Mouse (Mus musculus) forebrain, embryonic 11.5 days (tissue): Measurements from ENCODE around the gene Rgs10. TPM values are rescaled to one million over a fixed set of nuclear protein-coding genes. Genes with fewer than 3 reads are reported as not detected.

ENCODE experiments used
- ATAC-seq: fragments of 200-750 bp; cut with Nextera tagmentation; replicated peaks from 2 replicates; pipeline ENCODE4 v1.8.0; 2017; ENCODE audit warnings: moderate TSS enrichment; ENCODE audit not compliant: low FRiP score
- DNase-seq: peaks from one replicate; pipeline ENCODE4 v3.0.0-alpha.2; 2017; ENCODE audit warnings: low spot score
- H3K27ac ChIP-seq: fragments of 300-500 bp; sonication (generic); 2 replicates; pipeline ENCODE4 v1.5.1; 2014; ENCODE audit warnings: low read depth, low read length
- H3K27me3 ChIP-seq: fragments of 300-500 bp; sonication (generic); 2 replicates; pipeline ENCODE4 v1.6.1; 2014; ENCODE audit warnings: mild to moderate bottlenecking, low read length, mixed read lengths; ENCODE audit not compliant: control insufficient read depth, insufficient read depth
- H3K36me3 ChIP-seq: fragments of 300-500 bp; sonication (generic); 2 replicates; pipeline ENCODE4 v1.6.1; 2014; ENCODE audit warnings: mild to moderate bottlenecking, low read length, moderate library complexity, mixed read lengths; ENCODE audit not compliant: control insufficient read depth, insufficient read depth
- H3K4me1 ChIP-seq: fragments of 300-500 bp; sonication (generic); replicated peaks from 2 replicates; pipeline ENCODE4 v1.6.1; 2014; ENCODE audit warnings: low read length, mixed read lengths; ENCODE audit not compliant: control insufficient read depth, insufficient read depth
- H3K4me2 ChIP-seq: fragments of 300-500 bp; sonication (generic); 2 replicates; pipeline ENCODE4 v1.6.1; 2014; ENCODE audit warnings: low read depth, mild to moderate bottlenecking, low read length, moderate library complexity, mixed read lengths; ENCODE audit not compliant: severe bottlenecking
- H3K4me3 ChIP-seq: fragments of 300-500 bp; sonication (generic); 2 replicates; pipeline ENCODE4 v1.5.1; 2014; ENCODE audit warnings: low read depth, low read length
- H3K9ac ChIP-seq: fragments of 300-500 bp; sonication (generic); 2 replicates; pipeline ENCODE4 v1.6.1; 2014; ENCODE audit warnings: low read length
- H3K9me3 ChIP-seq: fragments of 300-500 bp; sonication (generic); 2 replicates; pipeline ENCODE4 v1.6.1; 2016; ENCODE audit warnings: low read length, mixed read lengths; ENCODE audit not compliant: control insufficient read depth
- WGBS: fragments of 180-500 bp; shearing (Covaris S2); extraction: QIAGEN DNeasy Blood & Tissue Kit; methylation state at CpG from one replicate; pipeline ENCODE4 v1.1.7; 2014; 5-methylcytosine and 5-hydroxymethylcytosine counted together
- polyA plus RNA-seq: library from polyadenylated mRNA; unstranded; fragments of >200 nt; fragmentation: Nextera tagmentation; extraction: Ambion mirVana; gene quantifications from 2 replicates; pipeline ENCODE4 v1.2.1, GENCODE M21; 2014

The Rgs10 gene
- polyA plus RNA-seq, 1 experiment from 2014 or later, result 6.6 TPM

DNA sequence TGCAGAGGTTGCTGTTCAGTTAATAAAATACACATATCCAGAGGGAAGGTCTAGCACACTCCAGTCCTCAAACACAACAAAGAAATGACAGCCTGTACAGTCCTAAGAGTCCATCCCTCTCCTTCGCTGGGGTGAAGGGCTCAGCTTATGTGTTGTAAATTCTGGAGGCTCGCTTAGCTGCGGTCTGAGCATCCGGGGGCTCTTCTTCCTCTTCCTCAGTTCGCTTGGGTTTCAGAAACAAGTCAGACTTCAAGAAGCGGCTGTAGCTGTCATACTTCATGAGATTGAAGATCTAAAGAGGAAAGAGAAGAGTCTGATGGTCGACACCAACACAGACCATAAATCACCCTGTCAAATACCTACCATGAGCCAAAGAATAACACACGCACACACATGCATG lies 44.8 kb downstream of the Rgs10 start:
- WGBS, result 92% methylated on average over 8 of the region's 8 CpGs
- ATAC-seq, result no peak

GRCm38 (mm10) chr7:128372331-128372730 lies 46.2 kb downstream of the Rgs10 start:
- no peak overlapping the region for H3K27ac ChIP-seq
- H3K9me3 ChIP-seq, result no peaks in the 10 kb centered on the region
- H3K36me3 ChIP-seq, result no peaks in the 10 kb centered on the region
- 45% methylated on average over 3 of the region's 3 CpGs for WGBS
- no peak for DNase-seq
- no peaks in the 10 kb centered on the region for H3K4me1 ChIP-seq
- no peak overlapping the region for H3K4me3 ChIP-seq
- no peak for ATAC-seq
- H3K27me3 ChIP-seq, result no peaks in the 10 kb centered on the region
- H3K9ac ChIP-seq, result no peak overlapping the region
- no peak overlapping the region for H3K4me2 ChIP-seq

More for the DNA sequence above, 44.8 kb downstream of the Rgs10 start:
- H3K27me3 ChIP-seq, result no peaks in the 10 kb centered on the region
- no peak overlapping the region for H3K9ac ChIP-seq
- DNase-seq, result no peak
- no peaks in the 10 kb centered on the region for H3K36me3 ChIP-seq
- no peak overlapping the region for H3K4me2 ChIP-seq
- H3K4me3 ChIP-seq, result no peak overlapping the region
- H3K9me3 ChIP-seq, result no peaks in the 10 kb centered on the region
- no peak overlapping the region for H3K27ac ChIP-seq
- no peaks in the 10 kb centered on the region for H3K4me1 ChIP-seq

DNA sequence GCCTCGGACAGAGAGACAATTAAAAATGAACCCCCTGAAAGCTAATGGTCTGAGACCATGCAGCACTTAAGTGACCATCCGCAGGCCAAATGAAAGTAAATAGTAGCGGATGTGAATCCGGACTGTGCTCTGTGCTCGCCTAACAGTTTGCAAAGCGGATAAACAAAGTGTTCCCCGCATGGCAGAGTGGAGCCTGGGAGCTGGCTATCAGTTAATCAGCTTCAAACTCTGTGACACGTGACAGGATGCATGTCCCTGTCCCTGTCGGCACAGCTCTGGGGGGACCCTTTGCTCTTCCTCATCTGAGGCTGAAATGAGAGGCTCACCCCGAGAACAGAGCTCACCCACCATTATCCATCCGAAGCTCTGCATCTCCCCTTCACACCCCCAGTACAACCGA lies 49.2 kb downstream of the Rgs10 start:
- no peak for DNase-seq
- WGBS, result 87% methylated on average over 12 of the region's 12 CpGs

DNA sequence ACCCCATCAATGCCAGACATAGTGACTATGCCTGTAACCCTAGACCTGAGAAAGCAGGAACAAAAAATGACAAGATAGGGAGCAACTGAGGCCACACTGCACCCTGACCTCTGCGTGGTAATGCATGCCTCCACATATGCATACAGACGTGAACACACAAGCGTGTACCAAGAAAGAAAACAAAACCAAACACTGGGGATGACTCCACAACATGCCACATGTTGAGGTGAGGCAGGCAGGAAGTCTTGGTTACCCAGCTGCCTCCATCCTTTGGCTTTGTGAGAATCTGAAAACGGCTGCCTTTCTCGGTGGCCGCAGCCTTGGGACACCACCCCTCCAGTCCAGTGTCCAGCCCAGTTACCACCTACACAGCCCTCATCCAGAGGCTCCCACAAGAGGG lies 49.7 kb downstream of the Rgs10 start:
- Histone ChIP-seq H3K36me3 (no peaks in the 10 kb centered on the region), H3K9me3 (no peaks in the 10 kb centered on the region), H3K4me2 (no peak overlapping the region), H3K4me1 (no peaks in the 10 kb centered on the region), H3K27ac (no peak overlapping the region), H3K4me3 (no peak overlapping the region), H3K9ac (no peak overlapping the region), H3K27me3 (no peaks in the 10 kb centered on the region)
- WGBS, result 93% methylated on average over 6 of the region's 6 CpGs
- DNase-seq (no peak), ATAC-seq (no peak)

More for the DNA sequence above, 49.2 kb downstream of the Rgs10 start:
- Histone ChIP-seq H3K27me3 (no peaks in the 10 kb centered on the region), H3K9me3 (no peaks in the 10 kb centered on the region), H3K36me3 (no peaks in the 10 kb centered on the region), H3K4me3 (no peak overlapping the region), H3K27ac (no peak overlapping the region), H3K9ac (no peak overlapping the region), H3K4me2 (no peak overlapping the region), H3K4me1 (no peaks in the 10 kb centered on the region)
- ATAC-seq, result no peak

DNA sequence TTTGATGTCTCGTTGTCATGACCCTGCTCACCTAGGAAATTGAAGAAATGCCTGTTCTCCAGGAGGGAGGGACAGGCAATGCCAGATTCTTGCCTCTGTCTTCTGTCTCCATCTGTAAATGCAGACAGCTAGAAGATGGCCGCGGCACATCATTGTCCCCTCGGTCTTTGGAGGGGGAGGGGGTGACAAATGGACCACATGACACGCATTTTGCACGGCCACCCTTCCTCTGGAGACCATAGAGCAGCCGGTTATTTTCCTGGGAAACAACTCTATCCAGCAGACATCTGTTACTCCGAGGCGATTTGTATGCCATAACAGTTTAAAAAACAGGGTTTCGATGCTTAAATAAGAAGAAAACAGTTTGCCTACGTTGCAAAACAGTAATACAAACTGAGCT lies 51.9 kb downstream of the Rgs10 start:
- Histone ChIP-seq H3K4me1 (no peaks in the 10 kb centered on the region), H3K4me2 (no peak overlapping the region), H3K4me3 (no peak overlapping the region), H3K9me3 (no peaks in the 10 kb centered on the region), H3K36me3 (no peaks in the 10 kb centered on the region), H3K27ac (no peak overlapping the region), H3K9ac (no peak overlapping the region), H3K27me3 (no peaks in the 10 kb centered on the region)
- DNase-seq, result no peak
- ATAC-seq, result no peak
- WGBS, result 88% methylated on average over 11 of the region's 11 CpGs

DNA sequence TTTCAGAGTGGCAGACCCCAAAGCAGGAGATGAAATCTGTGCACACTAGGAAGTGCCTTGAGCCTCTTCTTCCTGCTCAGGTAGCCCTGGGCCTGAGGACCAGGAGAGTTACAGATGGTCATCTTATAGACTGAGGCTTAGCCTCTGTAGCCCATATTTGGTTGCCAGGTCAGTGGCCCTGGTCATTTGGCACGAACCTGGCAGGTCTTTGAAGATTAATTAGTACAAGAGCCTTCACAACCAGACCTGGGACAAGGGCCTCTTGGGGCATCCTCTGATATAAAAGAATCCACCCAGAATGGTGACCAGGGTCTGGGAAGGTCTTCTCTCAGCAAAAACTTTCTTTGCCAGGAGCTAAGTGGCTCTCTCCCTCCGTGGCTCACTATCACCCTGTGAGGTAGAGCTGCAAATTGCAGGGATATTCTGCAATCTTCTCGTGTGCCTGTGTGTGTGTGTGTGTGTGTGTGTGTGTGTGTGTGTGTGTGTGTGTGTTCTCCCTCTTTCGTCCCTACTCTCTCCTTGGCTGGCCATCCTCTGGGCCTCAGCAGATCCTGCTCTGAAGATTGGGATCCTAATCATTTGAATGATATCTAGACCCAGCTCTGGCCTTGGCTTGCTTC lies 53.4 kb downstream of the Rgs10 start:
- Histone ChIP-seq H3K36me3 (no peaks in the 10 kb centered on the region), H3K27ac (no peak overlapping the region), H3K4me3 (no peak overlapping the region), H3K9me3 (no peaks in the 10 kb centered on the region), H3K27me3 (no peaks in the 10 kb centered on the region), H3K4me1 (no peaks in the 10 kb centered on the region), H3K4me2 (no peak overlapping the region), H3K9ac (no peak overlapping the region)
- WGBS, result 73% methylated on average over 4 of the region's 4 CpGs
- ATAC-seq, result no peak
- no peak for DNase-seq

GRCm38 (mm10) chr7:128364526-128364925 lies 54.0 kb downstream of the Rgs10 start:
- DNase-seq, result no peak
- no peak overlapping the region for H3K4me2 ChIP-seq
- no peaks in the 10 kb centered on the region for H3K36me3 ChIP-seq
- no peak overlapping the region for H3K27ac ChIP-seq
- no peaks in the 10 kb centered on the region for H3K9me3 ChIP-seq
- H3K9ac ChIP-seq, result no peak overlapping the region
- WGBS, result 91% methylated on average over 11 of the region's 11 CpGs
- no peaks in the 10 kb centered on the region for H3K4me1 ChIP-seq
- H3K27me3 ChIP-seq, result no peaks in the 10 kb centered on the region
- no peak overlapping the region for H3K4me3 ChIP-seq
- ATAC-seq, result no peak

GRCm38 (mm10) chr7:128363806-128364205 lies 54.8 kb downstream of the Rgs10 start:
- Histone ChIP-seq H3K9ac (no peak overlapping the region), H3K9me3 (no peaks in the 10 kb centered on the region), H3K36me3 (no peaks in the 10 kb centered on the region), H3K27me3 (no peaks in the 10 kb centered on the region), H3K4me1 (no peaks in the 10 kb centered on the region), H3K4me3 (no peak overlapping the region), H3K27ac (no peak overlapping the region), H3K4me2 (no peak overlapping the region)
- ATAC-seq (no peak), DNase-seq (no peak)
- WGBS, result 68% methylated on average over 10 of the region's 10 CpGs

DNA sequence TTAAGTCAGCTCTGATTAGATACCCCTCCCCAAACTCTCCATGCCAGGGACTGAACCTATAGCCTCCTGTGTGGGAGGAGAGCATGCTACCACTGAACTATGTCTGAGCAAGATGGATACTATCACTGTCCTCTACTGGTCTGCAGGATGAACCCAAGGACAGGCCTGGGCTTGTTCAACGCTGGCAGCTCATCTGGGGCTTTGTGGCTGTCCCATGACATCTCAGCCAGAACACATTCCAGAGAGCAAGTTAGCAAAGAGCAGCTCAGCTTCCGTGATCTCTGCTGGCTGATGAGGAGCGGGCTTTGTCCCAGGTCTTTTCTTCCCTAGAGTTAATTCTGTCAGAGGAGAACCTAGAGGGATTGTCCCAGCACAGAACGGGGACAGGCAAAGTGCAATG lies 55.6 kb downstream of the Rgs10 start:
- H3K9ac ChIP-seq, result no peak overlapping the region
- H3K36me3 ChIP-seq, result no peaks in the 10 kb centered on the region
- no peaks in the 10 kb centered on the region for H3K27me3 ChIP-seq
- no peak overlapping the region for H3K27ac ChIP-seq
- no peak for ATAC-seq
- no peaks in the 10 kb centered on the region for H3K4me1 ChIP-seq
- no peak overlapping the region for H3K4me2 ChIP-seq
- H3K9me3 ChIP-seq, result no peaks in the 10 kb centered on the region
- no peak for DNase-seq
- 70% methylated on average over 4 of the region's 4 CpGs for WGBS
- no peak overlapping the region for H3K4me3 ChIP-seq
